Mouse (Mus musculus) cortical plate, adult 2 months (tissue): ENCODE results near the gene Tspoap1. TPM values are rescaled to one million over a fixed set of nuclear protein-coding genes. Genes with fewer than 3 reads are reported as not detected.

ENCODE experiments used
- H3K27ac ChIP-seq: fragments of 200-500 bp; 2 replicates; pipeline ENCODE4 v1.5.1; 2012; ENCODE audit warnings: low read length, control low read depth, inconsistent platforms; ENCODE audit not compliant: insufficient read depth
- H3K4me1 ChIP-seq: fragments of 200-500 bp; 2 replicates; pipeline ENCODE4 v1.6.1; 2011; ENCODE audit warnings: low read length; ENCODE audit not compliant: control insufficient read depth, insufficient read depth
- H3K4me3 ChIP-seq: fragments of 200-500 bp; 2 replicates; pipeline ENCODE4 v1.5.1; 2011; ENCODE audit warnings: mild to moderate bottlenecking, low read length, control low read depth; ENCODE audit not compliant: insufficient read depth
- CTCF ChIP-seq: fragments of 200-500 bp; IDR thresholded peaks from 2 replicates; pipeline ENCODE4 v1.5.1; 2011; ENCODE audit warnings: mild to moderate bottlenecking, control low read depth, low read length; ENCODE audit not compliant: insufficient read depth; ENCODE audit errors: extremely low read depth
- POLR2A ChIP-seq: fragments of 200-500 bp; IDR thresholded peaks from 2 replicates; pipeline ENCODE4 v1.6.1; 2011; ENCODE audit warnings: mild to moderate bottlenecking, low read length, control low read depth; ENCODE audit not compliant: insufficient read depth; ENCODE audit errors: extremely low read depth
- polyA plus RNA-seq: library from polyadenylated mRNA; depleted of rRNA; stranded (reverse); fragments of >200 nt; gene quantifications from 2 replicates; pipeline ENCODE4 v1.2.3, GENCODE M21; 2012

The Tspoap1 gene
- polyA plus RNA-seq, 1 experiment: 269 TPM

- no peaks in the 10 kb centered on the region for H3K4me1 ChIP-seq
- no peak for TF ChIP-seq CTCF
- no peak overlapping the region for H3K27ac ChIP-seq
- H3K4me3 ChIP-seq: no peak overlapping the region
Measured at GRCm38 (mm10) chr11:87727021-87727420, 33.3 kb upstream of the Tspoap1 start.

DNA sequence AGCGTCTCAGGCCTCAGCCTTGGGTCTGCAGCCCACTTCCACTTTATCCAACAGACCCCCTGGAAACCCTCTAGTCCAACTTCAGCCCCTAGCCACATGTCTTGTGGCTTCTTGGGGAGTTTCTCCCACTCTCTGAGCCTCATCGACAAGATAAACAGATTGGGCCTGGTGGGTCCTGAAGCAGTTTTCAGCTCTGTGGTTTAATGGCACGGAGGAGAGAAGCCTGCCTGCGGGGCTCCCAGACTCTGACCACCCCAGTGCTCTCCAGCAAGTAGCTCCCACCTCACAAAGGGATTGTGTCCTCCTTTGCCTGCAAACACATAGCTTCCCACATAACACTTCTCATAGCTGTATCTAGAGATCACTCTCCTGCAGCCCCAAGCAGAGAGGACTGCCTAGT lies 32.9 kb upstream of the Tspoap1 start:
- no peak for TF ChIP-seq CTCF
- TF ChIP-seq POLR2A: no peak
- no peak overlapping the region for H3K4me3 ChIP-seq
- H3K27ac ChIP-seq: no peak overlapping the region
- no peaks in the 10 kb centered on the region for H3K4me1 ChIP-seq

- Histone ChIP-seq H3K4me3 (no peak overlapping the region), H3K27ac (no peak overlapping the region), H3K4me1 (no peaks in the 10 kb centered on the region)
- no peak for TF ChIP-seq POLR2A
- TF ChIP-seq CTCF: no peak
Measured at GRCm38 (mm10) chr11:87728850-87729592, 31.3 kb upstream of the Tspoap1 start.

DNA sequence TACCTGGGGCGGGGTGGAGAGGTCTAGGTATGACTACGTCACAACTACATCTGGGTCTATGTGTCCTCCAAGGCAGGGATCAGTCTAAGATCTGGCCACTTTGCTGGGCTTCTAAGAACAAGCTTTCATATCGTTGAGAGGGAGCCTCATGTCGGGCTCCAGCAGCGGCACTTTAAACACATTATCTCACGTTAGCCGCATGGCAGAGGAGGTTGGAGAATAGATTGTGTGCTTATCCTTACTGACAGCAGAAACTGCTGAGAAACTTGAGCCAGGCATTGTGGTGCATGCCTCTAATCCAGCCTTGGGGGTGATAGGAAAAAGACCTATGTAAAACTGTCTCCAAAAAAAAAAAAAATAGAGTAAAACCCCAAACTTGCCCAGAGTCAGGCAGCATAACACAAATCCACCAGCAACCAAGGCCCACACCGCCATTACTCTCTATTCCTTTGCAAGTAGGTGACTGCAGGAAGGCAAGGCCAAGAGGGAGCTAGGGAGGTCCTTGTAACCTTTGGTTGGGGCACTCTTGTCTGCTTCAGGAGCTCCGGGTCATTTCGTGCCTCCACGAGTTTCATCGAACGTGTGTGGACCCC lies 30.7 kb upstream of the Tspoap1 start:
- Histone ChIP-seq H3K4me3 (no peak overlapping the region), H3K4me1 (no peaks in the 10 kb centered on the region), H3K27ac (no peak overlapping the region)
- no peak for TF ChIP-seq CTCF
- TF ChIP-seq POLR2A: no peak

DNA sequence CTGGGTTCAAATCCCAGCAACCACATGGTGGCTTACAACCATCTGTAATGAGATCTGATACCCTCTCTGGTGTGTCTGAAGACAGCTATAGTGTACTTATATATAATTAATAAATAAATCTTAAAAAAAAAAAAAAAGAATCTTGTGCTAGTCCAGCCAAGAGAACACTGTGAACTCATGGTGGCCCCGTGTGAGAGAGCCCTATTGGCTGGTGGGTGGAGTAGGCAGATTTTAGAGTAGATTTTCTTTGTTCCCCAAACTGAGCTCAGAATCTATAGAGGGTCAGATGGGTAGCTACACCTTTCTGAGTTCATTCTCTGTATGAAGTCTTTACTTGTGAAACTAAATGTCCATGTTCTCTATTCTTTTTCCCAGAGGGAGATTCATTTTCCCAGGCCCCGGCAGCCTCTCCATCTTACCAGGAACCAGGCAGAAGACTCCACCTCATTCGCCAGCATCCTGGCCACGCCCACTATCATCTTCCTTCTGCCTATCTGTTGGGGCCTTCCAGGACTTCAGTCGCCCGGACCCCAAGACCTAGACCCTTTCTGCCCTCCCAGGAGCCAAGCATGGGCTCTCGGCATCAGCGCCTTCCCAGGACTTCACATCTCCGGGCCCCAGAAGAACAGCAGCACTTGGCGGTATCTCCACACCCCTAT lies 29.6 kb upstream of the Tspoap1 start:
- Histone ChIP-seq H3K4me1 (no peaks in the 10 kb centered on the region), H3K4me3 (no peak overlapping the region), H3K27ac (no peak overlapping the region)
- TF ChIP-seq POLR2A (no peak), CTCF (no peak)

- no peaks in the 10 kb centered on the region for H3K4me1 ChIP-seq
- H3K27ac ChIP-seq: no peak overlapping the region
- TF ChIP-seq CTCF (no peak), POLR2A (no peak)
- H3K4me3 ChIP-seq: no peak overlapping the region
Measured at GRCm38 (mm10) chr11:87734346-87734745, 26.0 kb upstream of the Tspoap1 start.

DNA sequence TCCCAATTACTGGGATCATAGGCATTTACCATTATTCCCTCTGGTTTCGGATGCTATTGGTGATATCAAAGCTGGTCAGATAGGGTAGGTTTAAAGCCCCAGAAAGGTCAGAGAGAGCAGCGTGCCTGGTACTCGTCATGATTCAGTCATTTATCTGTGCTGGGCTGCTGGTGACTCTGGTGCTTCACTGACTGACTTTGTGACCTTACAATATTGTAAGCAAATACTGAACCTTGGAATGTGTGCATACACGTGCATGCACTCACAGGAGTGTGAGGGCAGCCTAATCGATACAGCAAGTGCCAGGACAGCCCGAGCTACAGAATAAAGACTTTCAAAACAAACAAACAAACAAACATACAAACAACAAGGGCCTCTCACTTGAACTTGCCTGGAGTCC lies 24.6 kb upstream of the Tspoap1 start:
- H3K4me3 ChIP-seq: no peak overlapping the region
- TF ChIP-seq POLR2A (no peak), CTCF (no peak)
- no peaks in the 10 kb centered on the region for H3K4me1 ChIP-seq
- H3K27ac ChIP-seq: no peak overlapping the region

DNA sequence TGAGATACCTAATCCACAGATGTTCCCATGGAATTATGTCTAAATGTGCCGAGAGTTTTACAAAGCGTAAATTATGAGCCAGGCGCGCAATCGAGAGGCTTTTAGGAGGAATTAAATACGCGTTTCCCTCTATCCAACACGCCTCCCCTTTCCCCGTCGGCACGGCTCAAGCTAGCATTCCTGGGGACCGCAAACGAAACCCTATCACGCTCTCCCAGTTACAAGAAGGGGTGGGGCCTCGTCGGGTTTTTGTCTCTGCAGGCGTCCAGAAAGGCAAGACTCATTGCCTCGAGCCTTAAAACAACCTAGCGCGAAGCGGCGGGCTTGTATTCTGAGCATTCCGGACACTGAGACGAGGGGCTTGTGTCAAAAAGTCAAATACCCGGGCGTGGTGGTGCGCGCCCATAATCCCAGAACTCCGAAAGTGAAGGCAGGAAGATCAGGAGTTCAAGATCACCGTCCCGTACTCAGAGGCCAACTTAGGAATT lies 23.6 kb upstream of the Tspoap1 start:
- Histone ChIP-seq H3K4me3 (peak overlapping the region; percentile 90), H3K4me1 (no peaks in the 10 kb centered on the region)
- no peak for TF ChIP-seq CTCF
- TF ChIP-seq POLR2A: no peak

GRCm38 (mm10) chr11:87737175-87737740 lies 23.1 kb upstream of the Tspoap1 start, which contains the start of gene Supt4a:
TSS of gene Supt4a (plus strand) at chr11:87737552.
- TF ChIP-seq CTCF (no peak), POLR2A (peak; percentile 90)
- Histone ChIP-seq H3K27ac (0 out of 2 replicates have a peak within 1 kb of the TSS, but pooled peaks have one; percentile 6), H3K4me1 (no peaks in the 10 kb centered on the region)

More for the DNA sequence above, 23.6 kb upstream of the Tspoap1 start:
- 0 out of 2 replicates have a peak overlapping the region, but pooled peaks have one; percentile 6 for H3K27ac ChIP-seq

More at GRCm38 (mm10) chr11:87737175-87737740, 23.1 kb upstream of the Tspoap1 start, which contains the start of gene Supt4a:
- peak within 1 kb of the TSS; percentile 90 for H3K4me3 ChIP-seq
